Mouse (Mus musculus) hematopoietic stem cell, adult 5-6 weeks (primary cell): ENCODE results near the gene C1d. TPM values are rescaled to one million over a fixed set of nuclear protein-coding genes. Genes with fewer than 3 reads are reported as not detected.
"Not testable (repeated sequence)": the region's sequence is repeated elsewhere in the genome, so short reads cannot be mapped to it uniquely, and the experiment has no call there.

Source experiments
- ATAC-seq, 2 experiments: fragments of 125-278 bp in 1 of 2; replicated peaks in 1 of 2; 2 replicates each; pipeline ENCODE4 v1.8.0; 2016 to 2017; ENCODE audit warnings: inconsistent platforms in 2 of 2, mild to moderate bottlenecking in 2 of 2, moderate number of reproducible peaks in 2 of 2, low read depth in 1 of 2, moderate TSS enrichment in 1 of 2; ENCODE audit not compliant: low FRiP score in 2 of 2, poor library complexity in 2 of 2, severe bottlenecking in 2 of 2, insufficient read depth in 1 of 2, low TSS enrichment in 1 of 2
- total RNA-seq: library from RNA; stranded (forward); fragments of 172-1452, 232-1000 nt; gene quantifications from 2 replicates; pipeline ENCODE4 v1.2.3, GENCODE M21; 2017

Gene C1d
- total RNA-seq = 88.7 and 92.7 TPM in 2 replicates

DNA sequence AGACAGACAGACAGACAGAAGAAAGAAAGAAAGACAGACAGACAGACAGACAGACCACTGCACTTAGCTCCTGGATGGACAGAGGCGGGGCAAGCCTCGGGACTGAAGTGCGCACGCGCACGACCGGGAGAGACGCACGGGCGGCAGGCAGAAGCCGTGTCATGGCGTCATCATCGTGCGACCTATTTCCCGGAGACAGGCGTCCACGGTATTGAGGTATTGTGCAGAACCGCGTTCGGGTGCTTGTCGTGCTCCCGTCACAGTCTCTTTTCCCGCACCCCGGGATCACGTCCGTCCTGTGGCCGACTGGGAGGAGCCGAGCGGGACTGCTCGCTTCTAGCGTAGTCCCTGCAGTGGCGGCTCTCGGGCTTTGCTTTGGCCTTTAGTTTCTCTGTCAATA, at the start of gene C1d:
Gene C1d, plus strand, starts transcription at position 137 of the 400 bp plus-strand sequence.
- ATAC-seq = peak; percentile 94 to 97

DNA sequence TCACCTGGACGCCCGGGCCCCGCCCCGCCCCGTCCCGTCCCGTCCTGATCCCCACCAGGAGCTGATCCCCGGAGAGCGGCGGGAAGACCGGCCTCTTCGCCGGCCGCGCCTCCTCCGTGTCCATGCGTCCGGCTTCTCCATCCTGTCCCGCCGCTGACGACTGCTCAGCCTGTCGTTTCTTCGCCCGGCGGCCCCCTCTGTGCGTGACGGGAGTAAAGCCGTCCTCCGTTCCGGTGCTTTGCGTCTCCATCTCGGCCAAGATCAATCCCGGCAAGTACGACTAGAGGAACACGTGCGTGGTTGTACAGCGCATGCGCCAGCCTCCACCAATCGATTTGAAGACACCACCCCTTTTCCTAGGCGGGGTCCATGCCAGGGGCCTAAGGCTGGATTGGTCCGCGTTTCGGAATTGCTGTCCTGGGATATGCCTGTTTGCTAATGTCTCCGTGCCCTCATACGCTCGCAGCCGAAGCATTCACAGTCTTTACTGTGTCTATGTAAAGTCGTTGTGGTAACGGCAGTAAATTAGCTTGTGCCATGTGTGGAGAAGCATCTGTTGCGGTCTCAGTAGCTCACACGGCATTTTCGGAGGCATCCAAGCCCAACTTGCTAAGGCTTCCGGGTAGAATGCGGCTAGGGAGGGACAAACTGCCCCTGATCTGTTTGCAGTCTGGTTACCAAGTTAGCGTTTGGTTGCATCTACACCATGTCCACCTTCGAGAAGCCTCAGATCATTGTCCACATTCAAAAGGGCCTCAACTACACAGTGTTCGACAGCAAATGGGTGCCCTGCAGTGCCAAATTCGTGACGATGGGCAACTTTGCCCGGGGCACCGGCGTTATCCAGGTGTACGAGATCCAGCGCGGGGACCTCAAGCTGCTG, 45.9 kb upstream of the C1d start, which contains the start of gene Pno1:
Gene Pno1, minus strand, starts transcription at position 311 of the 883 bp plus-strand sequence.
- peak; percentile 93 to 95 for ATAC-seq

DNA sequence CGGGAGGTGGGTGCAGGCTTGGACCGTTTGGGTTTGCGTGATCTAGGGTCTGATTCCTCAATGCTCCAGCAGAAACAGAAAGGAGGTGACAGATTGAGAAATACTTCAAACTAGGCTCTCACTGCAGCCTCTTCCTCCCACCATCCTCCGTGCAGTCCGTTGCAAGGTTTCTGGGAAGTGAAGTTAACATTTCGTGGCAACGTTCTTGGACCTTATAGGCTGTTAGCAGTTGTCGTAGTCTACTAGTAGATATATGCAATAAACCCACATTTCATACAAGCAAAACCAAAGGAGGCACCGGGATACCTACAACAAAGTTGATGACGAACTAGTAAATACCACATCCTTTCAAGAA, 45.3 kb upstream of the C1d start:
- peak in 1 of 2 experiments; percentile 30; a peak in 2 of 4 replicates for ATAC-seq

DNA sequence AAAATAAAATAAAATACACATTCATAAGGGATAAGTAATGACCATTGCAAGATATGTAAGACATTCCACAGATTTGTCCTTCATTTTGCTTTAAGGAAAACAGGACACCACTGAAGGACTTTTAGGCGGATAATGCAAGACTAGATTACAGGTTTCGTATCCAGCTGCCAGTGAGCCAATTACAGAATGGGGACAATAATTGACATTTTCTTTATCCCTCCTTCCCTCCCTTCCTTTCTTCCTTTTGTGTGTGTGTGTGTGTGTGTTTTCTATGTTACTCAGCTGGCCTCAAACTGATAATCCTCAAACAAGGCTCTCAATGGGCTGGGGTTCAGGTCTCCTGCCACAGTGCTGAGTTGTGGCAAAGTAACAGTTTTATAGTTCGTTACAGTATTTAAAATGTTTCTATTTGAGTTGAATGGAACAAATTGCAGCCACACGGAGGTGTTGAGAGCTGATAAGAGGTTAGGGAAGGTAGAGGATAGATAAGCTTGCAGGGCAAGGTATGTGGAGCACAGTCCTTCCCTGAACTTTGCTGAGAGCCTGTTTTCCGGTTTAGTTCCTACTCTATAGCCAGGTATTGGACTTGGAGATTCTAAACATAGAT, 44.4 kb upstream of the C1d start:
- ATAC-seq = no peak

DNA sequence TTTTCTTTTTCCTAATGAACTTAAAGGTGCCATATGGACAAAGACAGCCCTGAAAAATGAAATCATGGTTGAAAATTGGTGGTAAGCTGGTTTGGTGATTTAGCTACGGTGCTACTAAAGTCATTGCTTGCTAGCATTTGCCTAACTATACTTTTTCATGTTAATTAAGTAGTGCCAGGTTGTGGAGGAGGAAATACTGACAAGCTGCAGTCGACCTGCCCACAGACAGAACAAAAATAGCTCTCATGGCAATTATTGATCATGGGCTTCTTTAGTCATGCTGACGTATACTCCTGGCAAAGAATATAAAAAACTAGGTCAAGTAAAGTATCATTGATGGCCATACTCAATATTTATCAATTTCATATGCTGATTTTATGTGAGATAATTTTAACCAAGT, 41.9 kb upstream of the C1d start:
- no peak for ATAC-seq

DNA sequence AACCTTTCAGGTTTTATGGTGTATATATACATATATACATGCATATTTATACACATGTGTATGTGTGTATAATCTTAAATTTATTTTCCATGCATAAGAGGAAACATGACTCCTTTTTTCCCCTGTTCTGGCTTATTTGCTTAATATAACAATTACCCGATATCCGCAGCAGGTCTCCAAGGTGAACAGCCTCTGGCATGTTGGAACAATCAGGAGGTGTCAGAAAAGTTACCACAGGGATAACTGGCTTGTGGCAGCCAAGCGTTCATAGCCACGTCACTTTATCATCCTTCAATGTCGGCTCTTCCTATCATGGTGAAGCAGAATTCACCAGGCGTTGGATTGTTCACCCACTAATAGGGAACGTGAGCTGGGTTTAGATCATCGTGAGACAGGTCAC, 36.3 kb upstream of the C1d start:
- peak in 1 of 2 experiments; percentile 51; a peak in 1 of 4 replicates for ATAC-seq

DNA sequence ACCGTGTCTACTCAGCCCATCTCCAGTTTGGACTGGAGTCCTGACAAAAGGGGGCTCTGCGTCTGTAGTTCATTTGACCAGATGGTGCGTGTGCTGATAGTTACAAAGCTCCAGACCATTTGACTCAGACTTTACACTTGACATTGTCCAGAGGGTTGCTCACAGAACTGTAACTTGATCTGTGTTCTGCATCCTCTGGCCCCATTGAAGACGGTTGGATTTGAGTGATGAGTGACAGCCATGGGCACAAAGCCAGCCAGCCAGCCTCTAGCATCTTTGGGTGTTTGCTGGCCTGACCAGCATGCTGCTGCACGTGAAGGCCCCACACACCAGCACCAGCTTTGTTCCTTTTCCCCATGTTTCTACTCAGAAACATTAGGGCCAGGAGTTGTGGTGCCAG, 24.6 kb upstream of the C1d start:
- no peak for ATAC-seq

DNA sequence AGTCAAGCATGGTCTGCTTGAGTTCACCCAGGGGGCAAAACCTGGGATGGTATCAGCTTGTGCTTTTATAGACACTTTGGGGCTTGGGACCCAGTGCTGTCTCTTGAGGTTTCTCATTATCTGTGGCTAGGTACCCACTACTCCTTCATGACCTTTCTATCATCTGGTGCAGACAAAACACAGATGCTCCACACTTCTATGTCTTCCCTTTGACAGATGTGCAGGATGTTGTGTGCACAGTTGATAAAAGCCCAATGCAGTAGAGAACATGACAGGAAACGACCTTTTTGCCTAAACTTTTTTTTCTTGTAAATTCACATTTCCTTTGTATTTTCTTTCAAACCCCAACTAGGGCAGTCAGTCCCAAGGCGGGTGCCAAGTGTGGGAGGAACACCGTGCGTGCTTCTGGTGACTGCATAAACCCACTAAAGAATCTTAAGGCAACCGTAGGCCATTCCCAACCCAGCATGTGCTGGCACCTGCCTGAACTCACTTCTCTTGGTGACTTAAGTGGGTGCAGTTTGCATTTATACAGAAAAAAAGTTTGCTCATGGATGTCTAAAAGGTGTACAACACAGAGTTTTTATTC, 20.8 kb upstream of the C1d start:
- peak; percentile 22 to 64; a peak in 2 of 4 replicates for ATAC-seq

DNA sequence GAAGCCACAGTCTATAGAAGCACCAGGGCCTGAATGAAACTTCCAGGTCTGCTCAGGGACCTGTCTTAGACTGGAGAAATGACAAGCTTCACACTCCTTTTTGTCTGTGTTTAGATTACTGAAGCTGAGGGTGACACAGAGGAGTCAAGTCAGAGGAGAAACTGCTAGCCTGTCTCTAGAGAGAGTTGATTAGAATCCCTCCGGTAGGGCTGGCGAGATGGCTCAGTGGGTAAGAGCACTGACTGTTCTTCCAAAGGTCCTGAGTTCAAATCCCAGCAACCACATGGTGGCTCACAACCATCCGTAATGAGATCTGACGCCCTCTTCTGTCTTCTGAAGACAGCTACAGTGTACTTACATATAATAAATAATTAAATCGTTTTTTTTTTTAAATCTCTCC, 18.8 kb upstream of the C1d start:
- ATAC-seq = not testable (repeated sequence)

DNA sequence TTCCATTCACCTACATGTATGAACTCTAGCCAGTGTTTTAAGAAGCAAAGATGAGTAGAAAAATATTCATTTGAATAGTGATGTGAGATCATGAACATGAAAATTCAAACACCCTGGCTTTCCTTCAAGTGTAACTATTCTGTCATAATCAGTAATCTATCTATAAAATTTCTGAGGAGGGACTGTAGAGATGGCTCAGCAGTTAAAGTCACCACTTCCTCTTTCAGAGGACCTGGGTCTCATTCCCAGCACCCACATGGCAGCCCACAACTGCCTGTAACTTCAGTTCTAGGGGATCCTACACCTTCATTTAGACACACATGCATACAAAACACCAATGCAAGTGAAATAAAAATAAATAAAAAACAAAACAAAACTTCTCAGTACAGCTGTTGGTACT, 8.7 kb upstream of the C1d start:
- ATAC-seq = no peak

DNA sequence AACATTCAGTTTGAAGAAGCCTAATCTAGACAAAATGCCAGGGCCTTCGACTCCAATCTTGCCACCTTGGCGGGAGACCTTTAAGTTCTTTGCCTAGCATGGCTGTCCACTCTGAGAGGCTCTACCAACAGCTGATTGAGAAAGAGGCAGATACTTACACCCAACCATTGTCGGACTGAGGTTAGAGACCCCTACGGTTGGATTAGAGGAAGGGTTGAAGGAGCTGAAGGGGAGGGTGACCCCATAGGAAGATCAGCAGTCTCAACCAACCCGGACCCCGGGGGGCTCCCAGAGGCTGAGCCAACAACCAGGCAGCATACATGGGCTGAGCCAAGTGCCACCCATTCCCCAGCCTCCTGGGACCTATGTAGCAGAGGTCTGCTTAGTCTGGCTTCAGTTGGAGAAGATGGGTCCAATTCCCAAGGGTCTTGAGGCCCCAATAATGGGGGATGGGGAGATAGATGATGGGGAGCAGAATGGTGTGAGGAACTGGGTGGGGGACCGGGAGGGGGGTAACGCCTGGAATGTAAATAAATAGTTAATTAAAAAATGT, 490 bp upstream of the C1d start:
- no peak for ATAC-seq

DNA sequence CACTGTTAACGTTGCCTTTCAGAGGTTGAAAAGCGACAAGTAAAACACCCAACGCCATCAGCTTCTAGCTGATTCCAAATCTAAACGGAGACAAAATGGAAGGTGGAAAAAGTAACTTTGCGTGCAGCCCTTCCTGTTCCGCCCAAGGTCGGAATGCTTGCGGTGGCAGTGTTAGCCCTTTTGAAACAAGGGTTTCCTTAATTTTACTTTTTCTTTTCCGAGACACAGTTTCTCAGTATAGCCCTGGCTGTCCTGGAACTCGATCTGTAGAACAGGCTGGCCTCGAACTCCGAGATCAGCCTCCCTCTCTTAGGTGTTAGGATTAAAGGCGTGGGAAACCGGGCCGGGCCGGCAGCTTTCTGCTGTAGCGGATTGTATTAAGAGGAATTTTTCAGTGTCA, 482 bp downstream of the C1d start:
- ATAC-seq = peak; percentile 77 to 80

DNA sequence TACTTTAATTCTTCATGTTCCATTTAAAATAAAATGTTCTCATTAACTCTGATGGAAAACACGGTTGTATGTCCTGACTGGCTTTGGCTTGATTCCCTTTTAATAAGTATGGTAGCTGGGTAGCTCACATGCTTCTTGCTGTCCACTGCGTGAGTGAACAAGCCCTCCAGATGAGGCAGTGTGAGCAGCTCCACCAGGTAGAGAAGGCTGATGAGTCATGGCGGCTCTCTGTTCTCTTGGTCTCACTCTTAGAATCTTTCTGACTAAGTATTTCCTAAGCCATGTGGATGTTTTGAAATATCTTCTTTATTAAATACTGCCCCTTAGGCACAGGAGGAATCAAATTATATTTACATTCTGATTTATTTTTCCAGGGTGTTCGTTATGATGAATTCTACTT, 9.8 kb downstream of the C1d start:
- no peak for ATAC-seq

DNA sequence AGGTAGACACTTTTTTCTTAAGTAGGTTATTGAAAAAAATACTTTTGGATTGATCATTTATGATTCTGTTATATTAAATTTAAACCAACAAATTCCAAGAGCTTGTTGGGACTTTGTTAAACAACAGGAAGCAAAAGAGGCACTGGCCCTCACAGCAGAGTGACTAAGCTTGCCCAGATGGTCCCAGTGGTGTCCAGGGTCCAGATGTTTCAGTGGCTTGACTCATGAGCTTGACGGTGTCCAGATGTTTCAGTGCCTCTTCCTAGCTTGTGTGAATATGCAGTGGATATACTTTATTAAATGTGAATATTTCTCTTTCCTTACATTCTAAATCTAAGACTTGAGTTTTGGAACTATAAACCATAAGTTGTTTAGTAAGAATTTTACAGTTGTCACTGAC, 11.4 kb downstream of the C1d start:
- no peak for ATAC-seq

DNA sequence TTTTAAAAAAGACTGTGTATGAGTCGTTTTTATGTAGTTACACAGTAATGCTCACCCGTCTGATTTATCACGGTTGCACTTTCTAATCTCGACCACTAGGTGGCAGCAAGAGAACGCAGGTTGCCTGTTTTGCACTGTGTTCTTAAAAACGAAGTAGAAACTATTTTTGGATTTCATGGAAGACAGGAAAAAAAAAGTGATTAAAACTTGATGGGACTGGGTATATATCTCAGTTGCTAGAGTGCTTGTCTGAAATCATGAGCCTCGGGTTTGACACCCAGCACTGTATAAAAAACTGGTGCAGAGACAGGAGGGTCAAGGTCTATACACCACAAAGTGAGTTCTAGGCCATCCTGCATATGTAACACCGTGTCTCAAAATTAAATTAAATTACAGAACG, 22.6 kb downstream of the C1d start:
- ATAC-seq = peak; percentile 77 to 91; a peak in 3 of 4 replicates

DNA sequence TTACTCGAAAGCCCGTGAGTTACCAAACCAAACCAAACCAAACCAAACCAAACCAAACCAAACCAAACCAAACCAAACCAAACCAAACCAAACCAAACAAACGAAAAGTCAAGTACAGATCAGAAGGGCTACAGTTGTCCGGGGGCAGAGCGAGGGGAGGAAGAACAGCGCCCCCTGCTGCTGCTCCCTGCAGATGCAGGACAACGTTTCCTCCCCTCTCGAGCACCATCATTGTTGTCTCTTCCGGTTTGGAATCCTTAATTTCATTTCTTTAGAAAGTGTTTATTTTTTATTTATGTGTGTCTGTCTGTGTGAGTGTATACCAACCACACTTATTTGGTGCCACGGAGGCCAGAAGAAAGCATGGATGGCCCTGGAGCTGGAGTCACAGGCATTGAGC, 26.7 kb downstream of the C1d start:
- ATAC-seq = peak; percentile 59 to 69; a peak in 2 of 4 replicates

DNA sequence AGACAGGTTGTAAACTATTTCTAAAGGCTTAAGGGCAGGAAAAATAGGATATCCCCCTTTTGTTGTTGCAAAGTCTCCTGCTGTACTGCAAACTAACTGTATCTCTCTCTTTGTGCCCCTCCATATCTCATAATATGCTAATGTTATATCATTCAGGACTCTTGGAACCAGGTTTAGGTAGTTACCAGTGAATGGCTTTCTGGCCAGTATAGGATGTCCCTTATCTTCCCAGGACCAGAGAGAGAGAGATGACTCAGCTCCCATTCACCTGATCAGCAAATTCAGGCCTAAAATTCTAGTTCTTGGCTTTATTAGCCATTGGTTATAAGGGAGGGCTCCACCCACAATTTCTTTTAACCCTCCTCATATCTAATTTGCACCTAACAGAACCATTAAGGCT, 31.5 kb downstream of the C1d start:
- no peak for ATAC-seq
